Mouse (Mus musculus) hindbrain, embryonic 11.5 days (tissue): Measurements from ENCODE around the gene Tnfrsf13c. TPM values are rescaled to one million over a fixed set of nuclear protein-coding genes. Genes with fewer than 3 reads are reported as not detected.

Experiments
- ATAC-seq: fragments of 200-750 bp; cut with Nextera tagmentation; 2 replicates; pipeline ENCODE4 v1.8.0; 2017; ENCODE audit warnings: mild to moderate bottlenecking, moderate TSS enrichment, moderate library complexity; ENCODE audit not compliant: low FRiP score
- DNase-seq: peaks from one replicate; pipeline ENCODE4 v3.0.0-alpha.2; 2015; ENCODE audit warnings: low spot score
- H3K27ac ChIP-seq: fragments of 300-500 bp; sonication (generic); 2 replicates; pipeline ENCODE4 v1.5.1; 2014; ENCODE audit warnings: mild to moderate bottlenecking, low read depth, low read length
- H3K27me3 ChIP-seq: fragments of 300-500 bp; sonication (generic); 2 replicates; pipeline ENCODE4 v1.6.1; 2014; ENCODE audit warnings: mild to moderate bottlenecking, low read length, moderate library complexity, mixed read lengths; ENCODE audit not compliant: control insufficient read depth, insufficient read depth
- H3K36me3 ChIP-seq: fragments of 300-500 bp; sonication (generic); 2 replicates; pipeline ENCODE4 v1.6.1; 2014; ENCODE audit warnings: mild to moderate bottlenecking, low read length, moderate library complexity, mixed read lengths; ENCODE audit not compliant: control insufficient read depth, insufficient read depth
- H3K4me1 ChIP-seq: fragments of 300-500 bp; sonication (generic); replicated peaks from 2 replicates; pipeline ENCODE4 v1.6.1; 2014; ENCODE audit warnings: low read length, mixed read lengths; ENCODE audit not compliant: control insufficient read depth, insufficient read depth
- H3K4me2 ChIP-seq: fragments of 300-500 bp; sonication (generic); replicated peaks from 2 replicates; pipeline ENCODE4 v1.6.1; 2014; ENCODE audit warnings: mild to moderate bottlenecking, low read depth, low read length
- H3K4me3 ChIP-seq: fragments of 300-500 bp; sonication (generic); 2 replicates; pipeline ENCODE4 v1.5.1; 2014; ENCODE audit warnings: low read depth, low read length
- H3K9ac ChIP-seq: fragments of 300-500 bp; sonication (generic); 2 replicates; pipeline ENCODE4 v1.6.1; 2014; ENCODE audit warnings: low read depth, low read length
- H3K9me3 ChIP-seq: fragments of 300-500 bp; sonication (generic); 2 replicates; pipeline ENCODE4 v1.6.1; 2016; ENCODE audit warnings: low read length; ENCODE audit not compliant: control insufficient read depth
- WGBS: fragments of 180-500 bp; shearing (Covaris S2); extraction: QIAGEN DNeasy Blood & Tissue Kit; methylation state at CpG from one replicate; pipeline ENCODE4 v1.1.7; 2014; 5-methylcytosine and 5-hydroxymethylcytosine counted together
- polyA plus RNA-seq: library from polyadenylated mRNA; unstranded; fragments of >200 nt; fragmentation: Nextera tagmentation; extraction: Ambion mirVana; gene quantifications from 2 replicates; pipeline ENCODE4 v1.2.1, GENCODE M21; 2014

Gene Tnfrsf13c
- polyA plus RNA-seq, 1 experiment from 2014 or later: 0.62 TPM

DNA sequence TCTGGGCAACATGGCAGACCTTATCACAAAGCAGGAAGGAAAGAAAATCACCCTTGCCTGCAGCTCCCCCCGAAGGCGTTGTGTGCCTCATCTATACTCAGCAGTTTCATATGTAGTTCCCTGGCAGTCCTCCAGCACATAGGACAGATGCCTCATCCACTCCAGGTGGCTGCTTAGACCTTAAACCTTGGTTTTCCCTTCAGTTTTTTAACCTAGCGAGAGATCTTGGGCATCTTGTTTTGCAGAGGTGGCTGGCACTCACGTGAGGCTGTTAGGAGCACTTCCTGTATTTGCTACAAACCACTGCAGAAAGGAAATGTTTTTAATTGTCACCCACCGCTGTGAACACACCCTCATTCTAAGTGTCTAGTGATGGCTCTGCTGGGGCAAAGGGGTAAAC is 37.2 kb downstream of the Tnfrsf13c start:
- no peaks in the 10 kb centered on the region for H3K4me1 ChIP-seq
- H3K9me3 ChIP-seq: peaks cover 2% of the 10 kb centered on the region; the same call in 1 of the 2 replicates
- peaks cover 43% of the 10 kb centered on the region for H3K36me3 ChIP-seq
- no peak overlapping the region for H3K9ac ChIP-seq
- 91% methylated on average over 5 of the region's 5 CpGs for WGBS
- no peak overlapping the region for H3K4me2 ChIP-seq
- H3K27me3 ChIP-seq: no peaks in the 10 kb centered on the region
- H3K27ac ChIP-seq: no peak overlapping the region
- no peak overlapping the region for H3K4me3 ChIP-seq
- ATAC-seq (no peak), DNase-seq (no peak)

DNA sequence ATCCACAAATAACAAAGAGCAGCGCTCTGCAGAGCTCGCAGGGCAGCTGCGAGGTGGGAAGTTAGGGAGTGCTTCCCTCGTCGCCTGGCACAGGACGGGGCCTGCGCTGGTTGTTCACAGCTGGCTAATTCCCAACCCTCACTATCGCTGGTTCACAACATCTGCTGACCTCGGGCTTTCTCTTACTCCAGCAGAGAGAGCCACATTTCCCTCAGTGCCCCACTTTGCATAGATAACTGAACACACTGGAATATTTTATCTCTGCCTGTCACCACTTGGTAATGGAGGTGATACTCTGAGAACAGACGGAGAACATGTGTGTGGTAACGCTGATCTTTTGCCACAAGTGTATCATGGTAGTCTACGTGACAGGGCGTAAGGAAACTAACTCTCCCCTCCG is 38.0 kb downstream of the Tnfrsf13c start:
- Histone ChIP-seq H3K27ac (no peak overlapping the region), H3K27me3 (no peaks in the 10 kb centered on the region), H3K4me2 (no peak overlapping the region), H3K9ac (no peak overlapping the region), H3K9me3 (peaks cover 3% of the 10 kb centered on the region; the same call in 1 of the 2 replicates), H3K36me3 (peaks cover 49% of the 10 kb centered on the region), H3K4me1 (no peaks in the 10 kb centered on the region), H3K4me3 (no peak overlapping the region)
- DNase-seq (no peak), ATAC-seq (no peak)
- WGBS: 87% methylated on average over 14 of the region's 14 CpGs

DNA sequence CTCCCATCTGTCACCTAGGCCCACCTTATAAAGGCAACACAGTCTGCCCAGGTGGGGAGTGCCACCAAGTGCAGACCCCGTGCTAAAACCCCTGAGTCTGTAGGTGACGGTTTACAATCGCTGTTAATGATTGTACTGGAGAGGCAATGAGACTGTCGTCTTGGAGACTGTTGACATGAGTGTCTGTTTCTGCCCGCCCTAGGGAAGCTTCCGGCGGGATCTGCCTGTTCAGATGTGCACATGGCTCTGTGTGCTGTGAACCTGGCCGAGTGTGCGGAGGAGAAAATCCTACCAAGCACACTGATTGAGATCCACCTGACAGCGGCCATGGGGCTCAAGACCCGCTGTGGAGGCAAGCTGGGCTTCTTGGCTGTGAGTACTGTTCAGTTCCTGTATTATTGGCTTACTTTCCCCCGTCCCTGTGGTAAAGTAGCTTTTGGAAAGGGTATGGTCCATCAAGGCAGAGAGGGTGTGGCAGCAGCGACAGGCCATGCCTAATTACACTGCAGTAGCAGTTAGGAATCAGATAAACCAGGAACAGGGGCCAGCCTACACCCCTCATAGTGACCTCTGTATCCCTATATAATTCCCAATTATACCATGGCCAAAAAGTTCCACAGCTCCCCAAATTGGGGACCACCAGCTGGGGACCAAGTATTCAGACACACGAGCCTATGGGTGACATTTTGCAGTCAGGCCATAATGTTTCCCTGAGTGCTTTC is 38.9 kb downstream of the Tnfrsf13c start:
- no peak overlapping the region for H3K9ac ChIP-seq
- ATAC-seq (no peak), DNase-seq (no peak)
- H3K27ac ChIP-seq: no peak overlapping the region
- peaks cover 58% of the 10 kb centered on the region for H3K36me3 ChIP-seq
- no peaks in the 10 kb centered on the region for H3K4me1 ChIP-seq
- H3K4me3 ChIP-seq: no peak overlapping the region
- no peaks in the 10 kb centered on the region for H3K27me3 ChIP-seq
- 89% methylated on average over 14 of the region's 14 CpGs for WGBS
- H3K9me3 ChIP-seq: peaks cover 3% of the 10 kb centered on the region; the same call in 1 of the 2 replicates
- no peak overlapping the region for H3K4me2 ChIP-seq

GRCm38 (mm10) chr15:82184656-82185055 is 39.5 kb downstream of the Tnfrsf13c start:
- WGBS: 91% methylated on average over 10 of the region's 10 CpGs
- H3K4me2 ChIP-seq: no peak overlapping the region
- DNase-seq: no peak
- H3K27ac ChIP-seq: no peak overlapping the region
- H3K4me3 ChIP-seq: no peak overlapping the region
- peaks cover 3% of the 10 kb centered on the region; the same call in 1 of the 2 replicates for H3K9me3 ChIP-seq
- H3K36me3 ChIP-seq: peaks cover 64% of the 10 kb centered on the region
- H3K27me3 ChIP-seq: no peaks in the 10 kb centered on the region
- no peak for ATAC-seq
- H3K9ac ChIP-seq: no peak overlapping the region
- no peaks in the 10 kb centered on the region for H3K4me1 ChIP-seq

DNA sequence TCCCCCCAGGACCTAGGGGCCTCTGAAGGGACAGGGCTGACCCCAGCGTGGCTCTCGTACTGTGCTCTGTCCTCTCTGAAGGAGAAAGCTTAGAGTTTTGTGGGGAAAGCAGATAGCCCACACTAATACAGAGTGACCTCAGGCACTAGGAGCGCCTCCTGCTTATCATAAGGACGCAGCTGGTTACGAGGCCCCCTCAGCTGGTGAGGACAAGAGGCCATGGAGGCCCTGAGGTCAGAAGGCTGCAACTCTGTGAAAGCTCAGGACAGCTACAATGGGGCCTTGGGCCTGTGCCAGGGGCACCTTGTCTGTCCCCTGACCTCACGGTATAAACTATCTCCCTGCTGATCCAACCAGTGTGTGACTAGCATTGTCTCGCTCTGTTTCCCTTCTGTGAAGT is 40.0 kb downstream of the Tnfrsf13c start:
- no peak for ATAC-seq

GRCm38 (mm10) chr15:82183596-82183995 is 40.6 kb downstream of the Tnfrsf13c start:
- Histone ChIP-seq H3K9me3 (peaks cover 3% of the 10 kb centered on the region; the same call in 1 of the 2 replicates), H3K9ac (no peak overlapping the region), H3K4me2 (no peak overlapping the region), H3K4me3 (no peak overlapping the region), H3K27ac (0 out of 2 replicates have a peak overlapping the region, but pooled peaks have one; percentile 3), H3K4me1 (no peaks in the 10 kb centered on the region), H3K27me3 (no peaks in the 10 kb centered on the region), H3K36me3 (peaks cover 74% of the 10 kb centered on the region)
- no peak for DNase-seq
- no peak for ATAC-seq
- 72% methylated on average over 10 of the region's 10 CpGs for WGBS

More for the DNA sequence above, 40.0 kb downstream of the Tnfrsf13c start:
- no peak overlapping the region for H3K27ac ChIP-seq
- no peak overlapping the region for H3K4me2 ChIP-seq
- no peak overlapping the region for H3K9ac ChIP-seq
- H3K4me3 ChIP-seq: no peak overlapping the region
- H3K9me3 ChIP-seq: peaks cover 3% of the 10 kb centered on the region; the same call in 1 of the 2 replicates
- no peak for DNase-seq
- peaks cover 68% of the 10 kb centered on the region for H3K36me3 ChIP-seq
- H3K4me1 ChIP-seq: no peaks in the 10 kb centered on the region
- no peaks in the 10 kb centered on the region for H3K27me3 ChIP-seq
- 79% methylated on average over 7 of the region's 7 CpGs for WGBS

DNA sequence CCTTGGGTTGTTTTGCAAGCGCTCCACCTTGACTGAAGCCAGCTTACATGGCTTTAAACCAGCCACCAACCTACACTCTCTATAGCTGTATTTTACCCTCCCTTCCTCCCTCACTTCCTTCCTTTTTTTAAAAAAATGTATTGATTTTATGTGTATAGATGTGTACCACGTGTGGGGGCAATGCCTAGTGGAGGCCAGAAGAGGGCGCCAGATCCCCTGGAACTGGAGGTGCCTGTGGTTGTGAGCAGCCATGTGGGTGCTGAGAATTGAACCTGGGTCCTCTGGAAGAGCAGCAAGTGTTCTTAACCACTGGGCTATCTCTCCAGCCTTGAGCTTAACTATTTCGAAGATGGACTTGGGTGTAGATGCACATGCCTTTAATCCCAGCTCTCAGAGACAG is 41.9 kb downstream of the Tnfrsf13c start:
- H3K4me1 ChIP-seq: no peaks in the 10 kb centered on the region
- no peaks in the 10 kb centered on the region for H3K27me3 ChIP-seq
- H3K9me3 ChIP-seq: peaks cover 3% of the 10 kb centered on the region; the same call in 1 of the 2 replicates
- H3K9ac ChIP-seq: no peak overlapping the region
- WGBS: 97% methylated on average over 4 of the region's 4 CpGs
- peaks cover 77% of the 10 kb centered on the region for H3K36me3 ChIP-seq
- no peak for DNase-seq
- H3K27ac ChIP-seq: no peak overlapping the region
- H3K4me3 ChIP-seq: no peak overlapping the region
- no peak for ATAC-seq
- no peak overlapping the region for H3K4me2 ChIP-seq

- ATAC-seq (no peak), DNase-seq (no peak)
- Histone ChIP-seq H3K9ac (no peak overlapping the region), H3K27ac (no peak overlapping the region), H3K9me3 (peaks cover 3% of the 10 kb centered on the region; the same call in 1 of the 2 replicates), H3K36me3 (peaks cover 71% of the 10 kb centered on the region), H3K4me2 (no peak overlapping the region), H3K27me3 (no peaks in the 10 kb centered on the region), H3K4me1 (no peaks in the 10 kb centered on the region), H3K4me3 (no peak overlapping the region)
- 92% methylated on average over 5 of the region's 5 CpGs for WGBS
These were observed 43.0 kb downstream of the Tnfrsf13c start for GRCm38 (mm10) chr15:82181131-82181530.

GRCm38 (mm10) chr15:82177743-82178290 is 46.4 kb downstream of the Tnfrsf13c start:
- Histone ChIP-seq H3K4me3 (no peak overlapping the region), H3K9me3 (peaks cover 3% of the 10 kb centered on the region; the same call in 1 of the 2 replicates), H3K9ac (no peak overlapping the region), H3K27me3 (no peaks in the 10 kb centered on the region), H3K36me3 (peaks cover 64% of the 10 kb centered on the region), H3K4me1 (no peaks in the 10 kb centered on the region), H3K4me2 (no peak overlapping the region), H3K27ac (no peak overlapping the region)
- 91% methylated on average over 7 of the region's 7 CpGs for WGBS
- no peak for DNase-seq
- no peak for ATAC-seq
